Mouse (Mus musculus) kidney, embryonic 14.5 days (tissue): ENCODE results near the gene Erich6. TPM values are rescaled to one million over a fixed set of nuclear protein-coding genes. Genes with fewer than 3 reads are reported as not detected.

Experiments used
- ATAC-seq: fragments of 200-750 bp; cut with Nextera tagmentation; 2 replicates; pipeline ENCODE4 v1.8.0; 2017; ENCODE audit warnings: moderate number of reproducible peaks, mild to moderate bottlenecking, moderate TSS enrichment, moderate library complexity; ENCODE audit not compliant: low FRiP score, low TSS enrichment
- H3K27ac ChIP-seq: fragments of 300-500 bp; sonication (generic); 2 replicates; pipeline ENCODE4 v1.5.1; 2014; ENCODE audit warnings: low read depth, mild to moderate bottlenecking, low read length, moderate library complexity, mixed read lengths
- H3K27me3 ChIP-seq: fragments of 300-500 bp; sonication (generic); 2 replicates; pipeline ENCODE4 v1.6.1; 2014; ENCODE audit warnings: mild to moderate bottlenecking, low read length; ENCODE audit not compliant: control insufficient read depth, insufficient read depth
- H3K36me3 ChIP-seq: fragments of 300-500 bp; sonication (generic); 2 replicates; pipeline ENCODE4 v1.6.1; 2014; ENCODE audit warnings: low read length, mixed read lengths; ENCODE audit not compliant: control insufficient read depth, insufficient read depth
- H3K4me1 ChIP-seq: fragments of 300-500 bp; sonication (generic); 2 replicates; pipeline ENCODE4 v1.6.1; 2014; ENCODE audit warnings: low read length, mixed read lengths; ENCODE audit not compliant: control insufficient read depth, insufficient read depth
- H3K4me2 ChIP-seq: fragments of 300-500 bp; sonication (generic); replicated peaks from 2 replicates; pipeline ENCODE4 v1.6.1; 2014; ENCODE audit warnings: low read depth, mild to moderate bottlenecking, low read length
- H3K4me3 ChIP-seq: fragments of 300-500 bp; sonication (generic); 2 replicates; pipeline ENCODE4 v1.5.1; 2014; ENCODE audit warnings: mild to moderate bottlenecking, low read length
- H3K9ac ChIP-seq: fragments of 300-500 bp; sonication (generic); 2 replicates; pipeline ENCODE4 v1.6.1; 2014; ENCODE audit warnings: low read depth, mild to moderate bottlenecking, low read length, moderate library complexity
- H3K9me3 ChIP-seq: fragments of 300-500 bp; sonication (generic); 2 replicates; pipeline ENCODE4 v1.6.1; 2016; ENCODE audit warnings: low read length; ENCODE audit not compliant: control insufficient read depth
- WGBS: fragments of 180-500 bp; shearing (Covaris S2); extraction: QIAGEN DNeasy Blood & Tissue Kit; methylation state at CpG from one replicate; pipeline ENCODE4 v1.1.7; 2014; 5-methylcytosine and 5-hydroxymethylcytosine counted together
- polyA plus RNA-seq: library from polyadenylated mRNA; unstranded; fragments of >200 nt; fragmentation: Nextera tagmentation; extraction: Ambion mirVana; gene quantifications from 2 replicates; pipeline ENCODE4 v1.2.1, GENCODE M21; 2014

The Erich6 gene
- polyA plus RNA-seq, 1 experiment from 2014 or later: not detected

GRCm38 (mm10) chr3:58655362-58656130 is 18.5 kb upstream of the Erich6 start:
- Histone ChIP-seq H3K4me1 (no peaks in the 10 kb centered on the region), H3K36me3 (no peaks in the 10 kb centered on the region), H3K4me3 (no peak overlapping the region), H3K4me2 (no peak overlapping the region), H3K27ac (no peak overlapping the region), H3K9me3 (no peaks in the 10 kb centered on the region), H3K9ac (no peak overlapping the region), H3K27me3 (no peaks in the 10 kb centered on the region)
- peak; percentile 64 for ATAC-seq
- 50% methylated on average over 17 of the region's 17 CpGs for WGBS

GRCm38 (mm10) chr3:58653907-58654306 is 16.9 kb upstream of the Erich6 start:
- H3K9ac ChIP-seq: no peak overlapping the region
- H3K27ac ChIP-seq: no peak overlapping the region
- 75% methylated on average over 5 of the region's 5 CpGs for WGBS
- H3K4me3 ChIP-seq: no peak overlapping the region
- H3K36me3 ChIP-seq: no peaks in the 10 kb centered on the region
- H3K4me1 ChIP-seq: no peaks in the 10 kb centered on the region
- H3K4me2 ChIP-seq: no peak overlapping the region
- H3K9me3 ChIP-seq: no peaks in the 10 kb centered on the region
- no peak for ATAC-seq
- no peaks in the 10 kb centered on the region for H3K27me3 ChIP-seq

- ATAC-seq: no peak
- WGBS: 85% methylated on average over 4 of the region's 4 CpGs
- Histone ChIP-seq H3K9ac (no peak overlapping the region), H3K4me3 (no peak overlapping the region), H3K27me3 (no peaks in the 10 kb centered on the region), H3K9me3 (no peaks in the 10 kb centered on the region), H3K4me1 (no peaks in the 10 kb centered on the region), H3K4me2 (no peak overlapping the region), H3K36me3 (no peaks in the 10 kb centered on the region), H3K27ac (no peak overlapping the region)
These were observed 13.3 kb upstream of the Erich6 start for GRCm38 (mm10) chr3:58650328-58650727.

- H3K36me3 ChIP-seq: no peaks in the 10 kb centered on the region
- no peaks in the 10 kb centered on the region for H3K27me3 ChIP-seq
- WGBS: 59% methylated on average over 2 of the region's 2 CpGs
- no peaks in the 10 kb centered on the region for H3K9me3 ChIP-seq
- no peak; the same call in 1 of the 2 replicates for ATAC-seq
- no peaks in the 10 kb centered on the region for H3K4me1 ChIP-seq
- H3K9ac ChIP-seq: no peak overlapping the region
- no peak overlapping the region for H3K4me2 ChIP-seq
- no peak overlapping the region for H3K27ac ChIP-seq
- no peak overlapping the region for H3K4me3 ChIP-seq
These were observed 10.2 kb upstream of the Erich6 start for GRCm38 (mm10) chr3:58647179-58647578.

GRCm38 (mm10) chr3:58646180-58646579 is 9.2 kb upstream of the Erich6 start:
- H3K4me3 ChIP-seq: no peak overlapping the region
- no peak for ATAC-seq
- no peak overlapping the region for H3K4me2 ChIP-seq
- H3K4me1 ChIP-seq: no peaks in the 10 kb centered on the region
- no peaks in the 10 kb centered on the region for H3K27me3 ChIP-seq
- no peaks in the 10 kb centered on the region for H3K36me3 ChIP-seq
- WGBS: 90% methylated on average over 4 of the region's 4 CpGs
- H3K9ac ChIP-seq: no peak overlapping the region
- no peaks in the 10 kb centered on the region for H3K9me3 ChIP-seq
- H3K27ac ChIP-seq: no peak overlapping the region

- WGBS: 78% methylated on average over 2 of the region's 2 CpGs
- no peaks in the 10 kb centered on the region for H3K27me3 ChIP-seq
- no peaks in the 10 kb centered on the region for H3K4me1 ChIP-seq
- no peak overlapping the region for H3K9ac ChIP-seq
- no peak for ATAC-seq
- H3K36me3 ChIP-seq: no peaks in the 10 kb centered on the region
- no peak overlapping the region for H3K4me3 ChIP-seq
- no peaks in the 10 kb centered on the region for H3K9me3 ChIP-seq
- no peak overlapping the region for H3K4me2 ChIP-seq
- no peak overlapping the region for H3K27ac ChIP-seq
These were observed 5.3 kb downstream of the Erich6 start for GRCm38 (mm10) chr3:58631693-58632092.

- no peaks in the 10 kb centered on the region for H3K27me3 ChIP-seq
- H3K36me3 ChIP-seq: no peaks in the 10 kb centered on the region
- H3K4me3 ChIP-seq: no peak overlapping the region
- WGBS: 85% methylated on average over 4 of the region's 4 CpGs
- no peak overlapping the region for H3K4me2 ChIP-seq
- no peaks in the 10 kb centered on the region for H3K4me1 ChIP-seq
- no peak overlapping the region for H3K27ac ChIP-seq
- no peaks in the 10 kb centered on the region for H3K9me3 ChIP-seq
- no peak overlapping the region for H3K9ac ChIP-seq
- ATAC-seq: no peak
These were observed 12.0 kb downstream of the Erich6 start for GRCm38 (mm10) chr3:58624981-58625380.

GRCm38 (mm10) chr3:58622665-58623394 is 14.2 kb downstream of the Erich6 start:
- Histone ChIP-seq H3K27me3 (no peaks in the 10 kb centered on the region), H3K9ac (no peak overlapping the region), H3K27ac (no peak overlapping the region), H3K4me2 (no peak overlapping the region), H3K4me1 (no peaks in the 10 kb centered on the region), H3K4me3 (no peak overlapping the region), H3K9me3 (no peaks in the 10 kb centered on the region), H3K36me3 (no peaks in the 10 kb centered on the region)
- 83% methylated on average over 3 of the region's 3 CpGs for WGBS
- no peak for ATAC-seq

GRCm38 (mm10) chr3:58621066-58621465 is 15.9 kb downstream of the Erich6 start:
- no peaks in the 10 kb centered on the region for H3K27me3 ChIP-seq
- no peak overlapping the region for H3K9ac ChIP-seq
- no peaks in the 10 kb centered on the region for H3K9me3 ChIP-seq
- 76% methylated on average over 7 of the region's 7 CpGs for WGBS
- no peak overlapping the region for H3K4me3 ChIP-seq
- H3K27ac ChIP-seq: no peak overlapping the region
- H3K4me1 ChIP-seq: no peaks in the 10 kb centered on the region
- no peaks in the 10 kb centered on the region for H3K36me3 ChIP-seq
- no peak overlapping the region for H3K4me2 ChIP-seq
- ATAC-seq: no peak
